Mouse (Mus musculus): ENCODE measurements around the gene Sult2a3.
"Not testable (repeated sequence)": the region's sequence is repeated elsewhere in the genome, so short reads cannot be mapped to it uniquely, and the experiment has no call there.

Sult2a3 gene

DNA sequence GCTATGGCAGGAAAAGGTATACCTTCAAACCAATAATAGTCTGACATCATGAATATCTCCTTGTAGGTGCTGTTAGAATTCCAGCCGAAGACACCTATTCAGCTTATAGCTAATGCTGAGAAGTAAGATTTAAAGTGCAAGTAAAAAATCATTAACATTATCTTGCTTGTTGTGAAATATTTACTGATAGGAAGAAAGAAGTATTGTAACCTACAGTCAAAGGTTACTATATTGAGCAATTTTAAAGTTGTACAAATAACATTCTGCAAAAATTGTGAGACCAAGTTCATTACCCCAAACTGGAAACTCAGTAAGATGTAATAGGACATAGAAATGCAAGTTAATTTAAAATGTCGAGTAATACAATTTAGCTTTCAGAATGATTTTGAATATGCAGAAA lies at the start of gene Sult2a3:
TSS of gene Sult2a3 (minus strand) at position 101 of the 400 bp plus-strand sequence.
- no peak for ATAC-seq (ENCODE audit: low TSS enrichment)

DNA sequence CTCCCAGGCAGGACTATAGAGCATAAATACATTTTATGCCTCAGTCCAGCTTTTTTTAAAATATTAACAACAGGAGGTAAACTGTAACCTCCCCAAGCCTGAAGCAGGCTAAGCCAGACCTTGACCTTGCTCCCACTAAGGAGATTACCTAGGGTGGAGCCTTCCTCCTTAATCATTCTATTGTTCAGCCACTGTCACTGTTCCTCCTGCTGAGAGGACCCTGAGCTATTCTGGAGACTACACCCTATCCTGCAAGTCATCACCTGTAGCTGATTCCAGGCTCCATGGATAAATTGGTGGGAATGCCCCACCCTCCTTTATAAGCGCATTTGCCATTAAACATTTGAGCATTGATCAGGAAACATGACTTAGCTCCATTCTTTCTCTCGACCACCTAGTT lies 2.4 kb downstream of the Sult2a3 start:
- no peak for ATAC-seq (ENCODE audit: low TSS enrichment)

DNA sequence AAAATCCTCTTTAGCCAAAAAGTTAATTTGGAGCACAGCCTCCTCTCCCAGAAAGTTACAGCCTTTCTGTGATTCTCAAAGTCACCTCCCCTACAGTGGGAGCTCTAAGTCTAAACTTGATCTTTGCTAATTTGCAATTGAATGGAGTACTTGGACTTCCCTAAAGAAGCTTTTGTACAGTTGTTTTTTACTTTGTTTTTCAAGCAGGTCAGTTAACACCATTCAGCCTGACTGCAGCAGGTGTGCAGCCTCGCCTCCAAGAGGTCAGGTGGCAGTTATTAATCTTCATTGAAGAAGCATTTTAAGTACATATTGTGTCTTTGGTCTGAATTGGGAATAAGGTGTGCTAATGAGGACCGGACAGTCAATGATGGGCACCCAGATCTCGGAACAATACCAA lies 3.0 kb downstream of the Sult2a3 start:
- ATAC-seq (ENCODE audit: low TSS enrichment): not testable (repeated sequence)

DNA sequence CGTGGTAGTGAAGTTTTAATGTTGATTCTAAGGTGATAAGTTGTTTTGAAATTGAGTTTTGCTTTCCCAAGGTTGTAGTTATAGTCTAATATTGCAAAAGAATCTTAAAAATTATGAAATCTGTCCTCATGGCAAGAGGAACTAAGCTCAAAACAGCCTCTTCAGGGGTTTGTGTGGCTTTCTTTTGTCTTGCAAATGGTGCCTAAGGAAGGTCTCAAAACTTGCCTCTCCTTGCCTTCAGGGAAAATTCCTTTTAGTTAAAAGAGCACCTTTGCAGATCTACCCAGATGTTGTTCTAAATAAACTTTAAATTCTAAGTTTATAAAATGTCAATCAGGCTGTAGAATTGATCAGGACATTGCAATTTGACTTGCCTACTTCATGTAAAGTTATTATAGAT lies 6.1 kb downstream of the Sult2a3 start:
- no peak for ATAC-seq (ENCODE audit: low TSS enrichment)

DNA sequence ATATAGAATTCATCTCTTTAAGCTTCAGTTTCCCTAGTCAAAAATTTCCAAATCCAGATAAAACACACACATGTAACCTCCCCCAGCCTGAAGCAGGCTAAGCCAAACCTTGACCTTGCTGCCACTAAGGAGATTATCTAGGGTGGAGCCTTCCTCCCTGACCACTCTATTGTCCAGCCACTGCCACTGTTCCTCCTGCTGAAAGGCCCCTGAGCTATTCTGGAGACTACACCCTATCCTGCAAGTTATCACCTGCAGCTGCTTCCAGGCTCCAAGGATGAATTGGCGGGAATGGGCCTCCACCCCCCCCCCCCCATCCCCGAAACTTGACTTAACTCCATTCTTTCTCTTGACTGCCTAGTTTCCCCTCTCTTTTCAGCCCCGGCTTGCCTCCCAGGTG lies 8.4 kb downstream of the Sult2a3 start:
- ATAC-seq (ENCODE audit: low TSS enrichment): not testable (repeated sequence)

DNA sequence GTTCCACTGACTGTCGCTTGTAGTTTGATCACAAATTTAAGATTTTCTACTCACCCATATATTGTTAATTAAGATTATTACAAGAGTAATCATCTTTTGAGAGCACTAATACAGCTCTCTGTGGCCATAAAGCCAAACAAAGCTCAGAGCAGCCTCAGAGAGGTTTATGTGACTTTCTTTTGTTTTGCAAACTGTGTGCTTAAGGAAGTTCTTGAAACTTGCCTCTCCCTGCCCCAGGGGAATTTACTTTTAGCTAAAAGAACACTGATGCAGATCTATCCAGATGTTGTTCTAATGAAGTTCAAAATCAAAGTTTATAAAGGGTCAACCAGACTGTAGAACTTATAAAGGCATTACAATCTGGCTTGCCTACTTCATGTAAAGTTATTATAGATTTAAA lies 75.0 kb downstream of the Sult2a3 start:
- ATAC-seq (ENCODE audit: low TSS enrichment): not testable (repeated sequence)

DNA sequence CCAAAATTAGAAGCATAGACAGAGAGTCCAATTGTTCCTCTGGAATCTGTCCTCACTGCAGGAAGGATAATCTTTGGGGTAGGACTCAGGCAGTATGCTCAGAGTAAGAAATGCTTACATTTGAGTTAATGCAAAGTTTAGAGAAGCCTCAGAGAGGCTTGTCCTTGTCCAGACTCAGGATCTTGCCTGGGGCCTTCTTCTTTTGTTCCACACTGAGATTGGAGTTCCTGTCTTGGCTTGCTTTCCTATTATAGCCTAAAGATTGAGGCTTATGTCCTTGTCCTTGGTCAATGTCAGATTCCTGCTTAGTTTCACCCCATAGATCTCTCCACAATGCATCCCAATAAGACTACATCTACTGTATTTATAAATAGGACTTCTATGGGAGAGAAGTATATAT lies 92.0 kb downstream of the Sult2a3 start:
- not testable (repeated sequence) for ATAC-seq (ENCODE audit: low TSS enrichment)
